Mouse (Mus musculus) lung, postnatal 25 days (tissue): Measurements from ENCODE around the gene Herc2.
"Not testable (repeated sequence)": the region's sequence is repeated elsewhere in the genome, so short reads cannot be mapped to it uniquely, and the experiment has no call there.

Experiments
- DNase-seq: peaks from one replicate; pipeline ENCODE4 v3.0.0; 2022; ENCODE audit warnings: low spot score

Herc2 gene

GRCm38 (mm10) chr7:56049831-56050321 lies at the start of gene Herc2:
Gene Herc2 (plus strand): TSS chr7:56050196.
- DNase-seq, result peak; percentile 100

DNA sequence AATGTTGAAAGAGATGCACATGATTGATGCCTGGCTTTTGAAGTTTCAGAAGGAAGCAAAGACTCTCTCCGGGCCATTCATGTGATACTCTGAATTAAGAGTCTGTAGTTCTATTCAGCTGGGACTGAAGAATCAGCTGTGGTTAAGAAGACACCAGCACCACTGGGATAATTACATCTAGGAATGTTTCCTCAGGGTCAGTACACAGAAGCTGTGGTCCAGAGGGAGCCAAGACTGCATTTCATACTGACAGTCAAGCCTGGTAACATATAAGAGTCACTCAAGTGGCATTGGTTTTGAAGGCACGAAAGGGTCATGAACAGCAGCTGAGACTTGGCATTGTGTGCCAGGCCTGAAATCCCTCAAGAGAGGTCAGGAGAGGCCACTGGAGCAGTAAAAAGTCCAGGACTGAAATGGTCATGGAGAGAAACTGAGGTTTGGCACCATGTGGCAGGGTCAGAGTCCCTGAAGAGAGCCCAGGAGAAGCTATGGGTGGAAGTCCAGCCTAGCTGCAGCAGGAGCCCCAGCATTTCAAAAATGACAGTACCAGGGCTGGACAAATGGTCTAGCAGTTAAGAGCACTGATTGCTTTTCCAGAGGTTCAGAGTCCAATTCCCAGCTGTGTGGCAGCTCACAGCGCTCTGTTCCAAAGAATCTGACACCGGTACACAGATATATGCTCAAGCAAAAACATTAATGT lies 39.5 kb upstream of the Herc2 start:
- DNase-seq, result no peak

DNA sequence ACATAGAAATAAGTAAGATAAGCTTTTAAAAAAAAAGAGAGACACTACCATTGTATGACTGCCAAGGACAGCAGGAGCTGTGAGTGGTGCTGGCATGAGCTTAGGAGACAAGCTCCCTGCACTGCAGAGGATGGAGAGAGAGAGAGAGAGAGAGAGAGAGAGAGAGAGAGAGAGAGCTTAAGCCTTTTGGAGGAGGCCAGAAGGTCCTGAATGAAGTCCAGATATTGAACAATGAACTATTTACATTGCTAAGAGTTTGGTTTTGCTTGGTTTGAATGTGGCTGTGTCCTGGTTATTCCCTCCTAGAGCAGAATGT lies 39.0 kb upstream of the Herc2 start:
- DNase-seq, result no peak

GRCm38 (mm10) chr7:56013261-56014001 lies 36.6 kb upstream of the Herc2 start:
- no peak for DNase-seq

DNA sequence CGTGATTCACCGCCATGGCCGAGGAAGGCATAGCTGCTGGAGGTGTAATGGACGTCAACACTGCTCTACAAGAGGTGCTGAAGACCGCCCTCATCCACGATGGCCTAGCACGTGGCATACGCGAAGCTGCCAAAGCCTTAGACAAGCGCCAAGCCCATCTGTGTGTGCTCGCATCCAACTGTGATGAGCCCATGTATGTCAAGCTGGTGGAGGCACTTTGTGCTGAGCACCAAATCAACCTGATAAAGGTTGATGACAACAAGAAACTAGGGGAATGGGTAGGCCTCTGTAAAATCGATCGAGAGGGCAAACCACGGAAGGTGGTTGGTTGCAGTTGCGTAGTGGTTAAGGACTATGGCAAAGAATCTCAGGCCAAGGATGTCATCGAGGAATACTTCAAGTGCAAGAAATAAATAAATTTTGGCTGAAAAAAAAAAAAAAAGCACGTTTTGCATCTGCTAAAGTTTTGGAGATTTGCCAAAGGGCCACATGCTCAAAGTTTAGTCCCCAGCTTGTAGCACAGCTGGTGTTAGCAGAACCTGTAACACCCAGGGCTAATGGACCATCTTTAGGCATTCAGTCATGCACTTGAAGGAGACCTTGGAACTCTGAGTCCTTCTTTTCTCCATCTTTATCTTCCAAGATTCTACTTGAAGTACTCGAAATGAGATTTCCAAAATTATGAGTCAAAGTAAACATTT lies 35.8 kb upstream of the Herc2 start:
- DNase-seq, result not testable (repeated sequence)

- DNase-seq, result no peak
Measured at GRCm38 (mm10) chr7:56015172-56015571, 34.8 kb upstream of the Herc2 start.

- no peak for DNase-seq
Measured at GRCm38 (mm10) chr7:56015837-56016236, 34.2 kb upstream of the Herc2 start.

DNA sequence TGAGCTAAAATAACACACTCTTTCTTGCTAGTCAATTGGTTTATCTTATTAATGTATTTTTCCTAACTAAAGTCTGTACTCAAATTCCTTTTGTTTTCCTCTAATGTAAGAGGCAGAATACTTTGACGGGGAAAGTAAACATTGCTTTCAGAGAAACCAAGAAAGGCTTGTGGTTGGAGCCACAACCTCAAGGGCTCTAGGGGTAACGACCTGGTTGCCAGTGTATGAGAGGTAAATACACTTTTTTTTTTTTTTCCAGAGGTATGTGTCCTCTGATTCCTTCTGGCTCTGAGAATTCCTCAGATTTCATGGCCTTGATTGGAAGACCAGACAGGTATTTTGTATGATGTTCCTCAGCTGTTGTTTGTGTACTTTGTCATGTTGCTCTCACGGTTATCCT lies 32.2 kb upstream of the Herc2 start:
- peak; percentile 42 for DNase-seq

DNA sequence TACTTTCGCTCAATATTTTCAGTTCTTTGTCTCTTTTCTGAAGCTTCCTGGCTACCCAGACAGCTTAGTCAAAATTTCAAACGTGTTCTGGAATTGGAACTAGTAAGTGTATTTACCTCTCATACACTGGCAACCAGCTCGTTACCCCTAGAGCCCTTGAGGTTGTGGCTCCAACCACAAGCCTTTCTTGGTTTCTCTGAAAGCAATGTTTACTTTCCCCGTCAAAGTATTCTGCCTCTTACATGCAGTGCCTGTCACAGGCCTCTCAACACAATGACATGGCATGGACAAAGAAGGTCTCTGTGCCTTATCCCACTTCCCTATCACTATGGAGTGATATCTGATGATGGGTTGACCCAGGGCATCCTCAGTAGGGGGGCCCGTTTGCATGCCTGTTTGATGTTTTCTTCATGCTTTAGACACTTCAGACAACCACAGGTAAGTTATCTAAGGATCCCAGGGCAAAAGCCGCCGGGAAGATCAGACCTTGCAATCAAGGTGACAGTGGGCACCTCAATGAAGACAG lies 31.5 kb upstream of the Herc2 start:
- peak; percentile 56 for DNase-seq

DNA sequence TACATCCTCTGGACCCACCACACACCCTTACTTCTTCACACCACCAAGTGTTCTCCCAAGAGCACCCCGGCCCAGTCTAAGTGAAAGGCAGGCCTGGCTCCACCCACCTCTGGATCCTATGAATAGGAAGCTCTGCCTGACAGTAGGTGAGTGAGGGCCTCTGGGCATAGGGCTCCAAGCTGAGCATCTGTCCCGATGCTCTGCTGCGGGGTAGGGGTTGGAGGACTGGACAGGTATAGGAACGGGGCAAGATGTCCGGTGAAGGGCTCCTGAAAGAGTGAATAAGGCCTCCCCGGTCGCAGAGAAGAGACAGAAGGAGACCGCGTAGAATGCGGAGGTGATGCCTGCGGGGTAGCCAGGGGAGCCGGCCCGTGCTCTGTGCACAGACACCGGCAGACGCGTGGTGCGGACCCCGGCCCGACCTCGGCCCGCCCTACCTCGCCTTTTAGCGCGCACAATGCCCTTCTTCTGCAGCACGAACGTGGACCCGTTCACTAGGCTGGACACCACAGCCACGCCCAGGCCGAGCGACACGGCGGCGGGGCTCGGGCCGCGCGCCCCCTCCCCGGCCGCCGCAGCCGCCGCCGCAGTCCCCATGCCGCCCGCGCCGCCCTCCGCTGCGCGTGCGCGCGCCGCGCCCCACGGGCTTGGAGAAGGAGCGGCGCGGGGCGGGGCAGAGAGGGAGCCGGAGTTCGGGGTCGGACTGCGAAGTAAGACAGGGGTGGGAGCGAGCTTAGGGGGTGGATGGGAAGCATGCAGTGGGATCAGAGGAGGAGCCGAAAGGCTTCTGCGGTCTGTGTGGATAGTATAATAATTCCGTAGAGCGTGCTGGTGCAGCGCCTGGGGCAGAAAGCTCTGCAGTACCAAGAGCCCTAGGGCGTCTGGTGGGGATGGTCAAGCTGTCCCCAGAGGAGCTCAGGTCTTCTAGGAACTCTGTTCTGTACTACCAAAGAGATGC lies 30.7 kb upstream of the Herc2 start:
- DNase-seq, result peak; percentile 22

GRCm38 (mm10) chr7:56019930-56020253 lies 30.1 kb upstream of the Herc2 start, which contains the start of gene Nipa1:
Gene Nipa1 (minus strand): TSS chr7:56019954.
- no peak for DNase-seq

GRCm38 (mm10) chr7:56023586-56023985 lies 26.4 kb upstream of the Herc2 start:
- DNase-seq, result no peak

- peak; percentile 75 for DNase-seq
Measured at GRCm38 (mm10) chr7:56042353-56042752, 7.6 kb upstream of the Herc2 start.

DNA sequence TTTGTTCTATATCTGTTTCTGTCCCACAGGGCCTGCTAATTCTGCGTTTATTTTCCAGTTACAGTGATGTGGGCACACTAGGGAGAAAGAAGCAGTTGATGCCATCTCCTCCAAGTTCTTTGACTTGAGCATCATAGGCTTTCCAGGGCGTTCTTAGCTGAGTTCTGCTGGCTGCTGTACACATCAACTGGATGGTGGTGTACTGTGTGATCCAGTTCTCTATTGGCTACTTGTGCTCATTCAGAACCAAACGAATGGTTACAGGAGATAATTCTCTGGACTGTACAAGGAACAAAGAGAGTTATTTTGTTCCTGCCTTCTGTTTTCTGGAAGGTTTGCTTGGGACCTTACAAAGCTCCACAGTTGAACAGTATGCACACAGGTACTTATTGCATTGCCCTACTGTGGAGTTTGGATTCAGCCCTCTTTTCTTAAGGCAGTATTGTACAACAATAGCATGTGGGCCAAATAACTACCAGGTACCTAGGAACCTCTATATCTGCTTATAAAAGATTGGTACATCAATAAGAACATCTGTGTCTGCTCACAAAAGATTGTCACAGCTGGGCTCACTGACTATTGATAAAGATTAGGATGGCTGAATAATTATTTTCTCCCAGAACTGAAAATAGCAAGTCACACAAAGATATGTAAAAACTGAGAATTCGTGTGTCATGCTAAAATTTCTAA lies 6.3 kb upstream of the Herc2 start:
- DNase-seq, result no peak

DNA sequence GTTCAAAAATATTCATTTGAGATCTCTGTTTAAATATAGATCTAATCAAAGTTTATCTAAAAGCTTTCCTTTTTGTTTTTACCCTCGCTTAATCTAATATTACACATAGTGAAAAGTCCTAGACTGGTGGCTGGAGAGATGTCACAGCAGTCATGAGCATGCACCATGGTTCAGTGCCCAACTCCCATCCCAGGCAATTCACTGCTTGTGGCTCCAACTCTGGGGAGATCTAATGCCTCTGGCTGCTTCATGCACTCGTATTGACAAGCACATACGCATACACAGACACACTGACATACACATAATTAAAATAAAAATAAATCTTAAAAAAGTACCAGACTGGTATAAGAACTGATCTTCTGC lies 5.7 kb upstream of the Herc2 start:
- no peak for DNase-seq

DNA sequence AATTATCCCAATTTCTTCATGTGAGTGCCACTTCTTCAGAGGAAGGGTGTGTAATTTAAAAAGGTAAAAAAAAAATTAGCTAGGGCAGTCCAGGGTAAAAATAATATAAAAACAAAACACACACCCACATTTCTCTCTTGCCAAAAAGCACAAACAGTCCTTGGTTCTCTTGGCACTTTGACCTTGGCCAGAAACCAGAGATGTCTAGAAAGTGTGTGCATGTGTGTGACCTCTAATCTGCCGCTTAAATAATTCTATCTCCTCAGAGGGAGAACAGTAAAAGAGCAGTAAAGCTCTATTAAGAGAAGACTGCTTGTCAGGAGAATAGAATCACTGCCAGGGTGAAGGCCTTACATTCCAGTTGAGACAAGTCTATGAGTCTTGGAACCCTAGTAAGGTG lies 2.8 kb upstream of the Herc2 start:
- no peak for DNase-seq

DNA sequence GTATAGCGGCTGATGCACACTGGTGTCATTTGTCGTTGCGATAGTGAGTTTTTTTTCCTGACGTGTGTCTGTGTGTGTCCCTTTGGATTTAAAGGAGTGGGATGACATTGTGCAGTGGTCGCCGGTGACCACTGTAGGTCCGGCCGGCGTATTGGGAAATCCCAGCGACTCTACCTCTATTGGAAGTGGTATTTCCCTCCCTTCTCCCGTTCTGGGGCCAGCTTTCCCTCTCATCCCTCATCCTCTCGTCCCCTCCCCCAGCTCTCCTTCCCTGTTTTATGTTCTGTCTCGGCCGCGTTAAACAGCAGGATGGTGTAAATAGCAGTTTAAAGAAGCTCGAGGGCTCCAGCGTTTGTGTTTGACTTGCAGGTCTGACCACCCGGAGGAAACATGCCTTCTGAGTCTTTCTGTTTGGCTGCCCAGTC lies 503 bp downstream of the Herc2 start:
- DNase-seq, result peak; percentile 10

GRCm38 (mm10) chr7:56052996-56053395 lies 3.0 kb downstream of the Herc2 start:
- DNase-seq, result no peak

DNA sequence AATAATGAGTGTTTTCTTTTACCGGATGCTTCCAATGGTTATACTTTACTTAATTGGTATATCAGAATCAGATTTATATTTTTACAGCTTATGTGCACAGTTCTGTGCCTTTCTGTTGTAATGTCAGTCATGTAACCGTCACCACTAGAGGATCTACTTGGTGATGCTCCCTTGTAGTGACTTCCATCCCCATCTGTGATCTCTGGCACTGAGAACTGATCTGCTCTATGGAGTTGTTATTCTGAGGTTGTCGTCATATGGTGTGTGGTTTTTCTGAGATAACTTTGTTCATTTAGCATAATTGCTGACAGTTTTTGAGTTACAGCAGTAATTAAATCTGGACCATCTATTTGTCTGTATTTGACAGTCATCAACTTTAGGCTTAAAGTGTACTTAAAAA lies 5.3 kb downstream of the Herc2 start:
- no peak for DNase-seq

GRCm38 (mm10) chr7:56064876-56065275 lies 14.9 kb downstream of the Herc2 start:
- no peak for DNase-seq

DNA sequence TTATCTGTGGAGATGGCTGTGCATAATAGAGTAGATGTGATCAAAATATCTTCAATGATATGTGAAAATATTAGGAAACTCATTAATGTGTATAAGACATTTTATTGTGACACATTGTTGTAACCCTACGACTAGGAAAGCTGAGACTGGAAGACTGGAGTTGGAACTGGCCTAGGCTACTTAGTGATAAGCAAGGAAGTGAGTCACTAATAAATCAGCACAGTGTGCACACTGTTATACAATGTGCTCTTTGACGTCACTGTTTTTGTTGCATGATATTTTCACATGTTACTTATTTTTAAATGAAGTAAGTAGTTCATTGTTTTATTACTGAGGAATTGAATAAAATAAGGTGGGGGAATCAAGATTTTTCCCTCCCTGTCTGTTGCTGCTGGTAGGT lies 16.1 kb downstream of the Herc2 start:
- DNase-seq, result no peak
